Mouse (Mus musculus) lung, postnatal 36 days (tissue): ENCODE data around the gene Olfr18.
"Not testable (repeated sequence)": the region's sequence is repeated elsewhere in the genome, so short reads cannot be mapped to it uniquely, and the experiment has no call there.

Experiments used
- DNase-seq: peaks from one replicate; pipeline ENCODE4 v3.0.0; 2022; ENCODE audit warnings: mixed read lengths

Olfr18 gene

DNA sequence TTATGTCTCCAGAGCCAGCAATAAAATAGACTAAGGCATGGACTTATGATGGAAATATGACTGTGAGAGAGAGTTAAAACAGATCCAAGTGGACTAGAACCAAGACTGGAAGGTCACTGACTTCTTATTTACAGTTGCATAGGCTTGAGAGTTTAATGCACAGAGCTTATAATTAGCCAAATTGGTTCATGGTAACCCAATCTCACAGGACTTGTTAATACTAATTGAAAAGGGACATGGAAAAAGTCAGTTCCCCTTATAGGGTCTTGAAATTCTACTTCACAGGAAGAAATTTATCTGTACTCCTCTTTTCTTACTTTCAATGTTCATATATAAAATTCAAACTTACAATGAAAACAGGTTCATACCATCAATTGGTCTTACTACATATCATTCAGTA, at the start of gene Olfr18:
TSS of gene Olfr18 (minus strand) at position 101 of the 400 bp plus-strand sequence.
- DNase-seq = no peak

DNA sequence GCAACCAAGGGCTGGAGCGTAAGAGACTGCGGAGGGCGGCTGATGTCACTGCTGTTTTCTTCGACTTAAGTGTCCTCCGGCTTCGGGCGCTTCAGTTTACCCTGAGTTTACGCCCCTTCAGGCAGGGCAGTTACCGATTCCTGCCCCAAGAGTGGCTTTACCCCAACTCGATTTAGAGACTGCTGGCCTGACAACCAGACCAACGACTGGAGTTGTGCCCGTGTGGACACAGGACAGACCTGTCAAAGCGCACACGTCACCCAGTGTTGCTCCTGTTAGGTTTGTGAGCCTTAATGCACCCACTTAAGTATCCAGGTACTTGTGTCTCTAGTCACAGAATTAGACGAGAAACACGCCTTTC, 49.4 kb upstream of the Olfr18 start:
- DNase-seq = no peak

- peak; percentile 89 for DNase-seq
These were observed 48.8 kb upstream of the Olfr18 start, which contains the start of gene Zfp560 for GRCm38 (mm10) chr9:20384532-20385342. Zfp560 (minus strand) TSS chr9:20385177.

- DNase-seq = no peak
These were observed 47.8 kb upstream of the Olfr18 start for GRCm38 (mm10) chr9:20383659-20384058.

GRCm38 (mm10) chr9:20374712-20375111, 38.8 kb upstream of the Olfr18 start:
- DNase-seq = no peak

DNA sequence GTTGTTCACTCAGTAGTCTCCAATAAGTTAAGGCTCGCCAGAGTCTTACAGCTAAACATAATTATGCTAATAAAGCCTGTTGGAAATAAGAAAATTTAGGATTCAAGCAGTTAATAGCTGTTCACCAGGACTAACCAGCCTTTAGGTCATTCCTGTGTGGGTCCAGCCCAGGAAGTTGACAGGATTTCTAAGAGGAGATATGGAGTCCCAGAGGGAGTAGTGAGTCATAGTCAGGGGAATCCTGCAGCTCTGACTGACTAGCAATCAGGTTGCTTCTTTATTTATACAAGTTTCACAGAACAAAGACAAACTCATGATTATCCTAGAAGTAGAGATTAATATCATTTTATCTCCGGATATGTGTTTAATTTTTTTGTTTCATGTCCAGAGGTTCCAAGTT, 31.4 kb upstream of the Olfr18 start:
- DNase-seq = no peak

- no peak for DNase-seq
These were observed 12.6 kb upstream of the Olfr18 start for GRCm38 (mm10) chr9:20348501-20348900.

GRCm38 (mm10) chr9:20298232-20298631, 37.7 kb downstream of the Olfr18 start, which contains the start of gene Olfr873:
Olfr873 (plus strand) TSS chr9:20298532.
- DNase-seq = no peak

DNA sequence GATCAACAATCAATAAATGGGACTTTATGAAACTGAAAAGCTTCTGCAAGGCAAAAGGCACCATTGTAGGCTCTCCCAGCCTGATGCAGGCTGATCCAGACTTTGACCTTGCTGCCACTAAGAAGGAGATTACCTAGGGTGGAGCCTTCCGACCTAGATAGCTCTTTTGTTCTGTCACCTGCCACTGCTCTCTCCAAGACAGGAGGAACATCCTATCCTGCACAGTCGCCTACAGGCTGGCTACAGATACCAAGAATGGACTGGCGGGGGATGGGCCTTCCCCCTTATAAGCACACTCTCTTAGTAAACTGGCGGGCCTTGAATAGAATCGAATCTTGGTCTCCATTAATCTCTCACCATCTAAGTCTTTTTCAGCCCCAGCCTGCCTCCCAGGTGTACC, 40.3 kb downstream of the Olfr18 start:
- not testable (repeated sequence) for DNase-seq

DNA sequence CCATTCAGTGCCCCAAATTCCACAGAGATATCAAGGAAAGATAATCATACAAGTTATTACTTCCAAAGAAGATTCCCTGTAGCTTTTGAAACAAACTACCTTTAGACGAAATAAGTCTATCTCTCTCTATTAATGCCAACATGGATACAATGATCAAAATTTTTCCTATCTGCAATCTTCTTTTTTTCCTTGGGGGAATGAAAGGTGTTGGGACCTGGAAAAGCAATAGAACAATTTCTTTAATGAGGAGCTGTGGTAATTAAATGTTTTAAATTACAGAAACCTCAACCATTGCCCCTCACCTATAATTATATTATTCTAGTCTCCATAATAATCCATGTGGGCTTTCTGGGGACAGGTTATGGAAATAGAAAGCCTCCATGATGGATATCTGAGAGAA, 53.8 kb downstream of the Olfr18 start, which contains the start of gene Olfr39:
TSS of gene Olfr39 (plus strand) at position 301 of the 400 bp plus-strand sequence.
- DNase-seq = no peak
